Mouse (Mus musculus): ENCODE results near the gene Efhd1. TPM values are rescaled to one million over a fixed set of nuclear protein-coding genes. Genes with fewer than 3 reads are reported as not detected.
A peak's percentile ranks its signal among the peaks of the same experiment; 100 is the strongest.

Efhd1 gene
- polyA plus RNA-seq, 1 experiment = 161 TPM

DNA sequence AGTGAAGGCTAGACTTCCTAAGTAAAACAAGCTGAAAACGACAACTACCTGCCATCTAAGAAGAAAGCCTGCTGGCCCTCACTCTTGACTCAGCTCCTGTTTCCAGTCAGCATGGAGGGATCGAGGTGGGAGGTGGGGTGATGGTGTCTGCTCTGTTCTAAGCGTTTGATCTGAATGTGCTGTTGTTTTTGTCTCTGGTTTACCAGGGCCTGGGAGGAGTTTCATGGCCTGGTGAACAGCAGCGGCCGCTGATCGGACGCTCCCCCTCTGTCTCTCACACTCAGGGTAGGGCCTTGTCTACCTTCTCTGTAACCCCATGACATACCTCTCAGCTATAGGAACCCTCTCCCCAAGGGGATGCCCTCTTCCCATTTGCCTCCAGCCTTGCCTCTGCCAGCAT is 32.0 kb upstream of the Efhd1 start:
- H3K36me3 ChIP-seq (ENCODE audit: control insufficient read depth, insufficient read depth, low read length) = no peaks in the 10 kb centered on the region; the same call in 1 of the 2 replicates
- TF ChIP-seq CTCF (conservative IDR thresholded peaks at IDR 0.05; ENCODE audit: insufficient read depth, insufficient read length, low read depth, low read length) (no peak), POLR2A (IDR thresholded peaks at IDR 0.05; ENCODE audit: low read depth, low read length) (no peak)

DNA sequence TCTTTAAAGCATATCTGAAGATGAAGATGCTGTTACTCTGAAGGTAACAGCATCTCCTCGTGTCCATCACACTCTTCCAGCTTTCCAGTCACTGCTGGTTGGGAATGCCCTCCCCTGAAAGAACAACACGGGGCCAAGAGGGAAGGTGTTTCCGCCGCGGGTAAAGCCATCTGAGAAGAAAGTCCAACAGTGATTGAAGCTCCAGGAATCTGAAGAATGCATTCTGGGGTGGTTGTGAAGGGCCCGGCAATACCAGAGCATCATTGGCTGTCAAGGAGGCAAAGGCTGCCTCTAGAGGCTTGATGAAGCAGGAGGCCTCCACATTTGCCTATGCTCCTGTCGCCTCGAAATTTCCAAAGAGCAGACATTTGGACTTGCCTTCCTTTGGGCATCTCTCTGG is 25.1 kb upstream of the Efhd1 start:
- WGBS = 41% methylated on average over 8 of the region's 8 CpGs
- peak; percentile 15 for DNase-seq
- no peaks in the 10 kb centered on the region for H3K4me1 ChIP-seq (ENCODE audit: control insufficient read depth, insufficient read depth, low read length)
- no peak for TF ChIP-seq POLR2A (IDR thresholded peaks at IDR 0.05; ENCODE audit: low read depth, low read length)
- no peak for TF ChIP-seq CTCF (conservative IDR thresholded peaks at IDR 0.05; ENCODE audit: insufficient read depth, insufficient read length, low read depth, low read length)
- H3K4me3 ChIP-seq (ENCODE audit: insufficient read depth, low read depth, low read length) = no peak overlapping the region
- H3K27ac ChIP-seq (ENCODE audit: insufficient read depth, low read depth, low read length) = no peak overlapping the region
- H3K27me3 ChIP-seq (replicated peaks; ENCODE audit: control insufficient read depth, insufficient read depth, low read length) = no peaks in the 10 kb centered on the region
- H3K36me3 ChIP-seq (ENCODE audit: control insufficient read depth, insufficient read depth, low read length) = no peaks in the 10 kb centered on the region

More for the DNA sequence above, 32.0 kb upstream of the Efhd1 start:
- H3K4me3 ChIP-seq (ENCODE audit: insufficient read depth, low read depth, low read length) = no peak overlapping the region
- no peak overlapping the region for H3K27ac ChIP-seq (ENCODE audit: insufficient read depth, low read depth, low read length)
- WGBS = 37% methylated on average over 7 of the region's 7 CpGs
- H3K4me1 ChIP-seq (ENCODE audit: control insufficient read depth, insufficient read depth, low read length) = no peaks in the 10 kb centered on the region
- H3K27me3 ChIP-seq (replicated peaks; ENCODE audit: control insufficient read depth, insufficient read depth, low read length) = no peaks in the 10 kb centered on the region
- DNase-seq = no peak

DNA sequence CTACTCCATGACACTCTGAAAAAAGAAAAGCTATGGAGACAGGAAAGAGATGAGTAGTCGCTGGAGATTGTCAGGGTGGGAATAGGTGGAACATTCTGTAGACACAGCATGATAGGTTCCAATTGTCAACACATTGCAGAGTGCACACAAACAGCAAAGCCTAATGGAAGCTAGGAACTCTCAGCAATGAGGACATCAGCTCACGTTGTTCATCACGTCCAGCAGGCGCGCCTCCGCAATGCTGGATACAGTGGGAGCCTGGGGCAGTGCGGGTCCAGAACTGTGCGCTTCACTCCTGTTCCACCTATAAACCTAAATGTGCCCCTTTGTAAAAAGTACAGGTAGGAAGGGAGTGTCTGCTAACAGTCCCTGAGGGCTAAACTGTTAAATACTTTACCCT is 21.1 kb upstream of the Efhd1 start:
- no peak for TF ChIP-seq POLR2A (IDR thresholded peaks at IDR 0.05; ENCODE audit: low read depth, low read length)
- TF ChIP-seq CTCF (conservative IDR thresholded peaks at IDR 0.05; ENCODE audit: insufficient read depth, insufficient read length, low read depth, low read length) = no peak
- H3K4me3 ChIP-seq (ENCODE audit: insufficient read depth, low read depth, low read length) = no peak overlapping the region
- DNase-seq = no peak
- H3K27me3 ChIP-seq (replicated peaks; ENCODE audit: control insufficient read depth, insufficient read depth, low read length) = no peaks in the 10 kb centered on the region
- H3K4me1 ChIP-seq (ENCODE audit: control insufficient read depth, insufficient read depth, low read length) = peaks cover 3% of the 10 kb centered on the region; the same call in 1 of the 2 replicates
- no peaks in the 10 kb centered on the region for H3K36me3 ChIP-seq (ENCODE audit: control insufficient read depth, insufficient read depth, low read length)
- 79% methylated on average over 8 of the region's 8 CpGs for WGBS
- H3K27ac ChIP-seq (ENCODE audit: insufficient read depth, low read depth, low read length) = no peak overlapping the region

DNA sequence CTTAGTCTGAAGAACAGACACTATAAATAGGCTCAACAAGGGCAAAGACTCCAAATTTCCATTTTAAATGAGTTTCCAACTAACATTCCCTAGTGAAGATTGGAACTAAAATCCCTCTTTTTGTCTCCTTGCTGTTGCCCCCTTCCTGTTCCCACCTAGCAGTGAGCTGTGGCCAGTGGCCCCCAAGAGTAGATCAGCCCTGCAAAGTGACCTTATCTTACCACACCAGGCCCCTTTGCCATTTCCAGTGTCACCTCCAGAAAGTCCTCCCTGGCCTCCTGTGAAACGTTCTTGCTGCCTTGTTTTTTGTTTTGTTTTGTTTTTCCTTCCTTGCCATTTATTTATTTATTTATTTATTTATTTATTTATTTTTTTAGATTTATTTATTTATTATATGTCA is 18.7 kb upstream of the Efhd1 start:
- peaks cover 3% of the 10 kb centered on the region; the same call in 1 of the 2 replicates for H3K4me1 ChIP-seq (ENCODE audit: control insufficient read depth, insufficient read depth, low read length)
- no peak for DNase-seq
- H3K36me3 ChIP-seq (ENCODE audit: control insufficient read depth, insufficient read depth, low read length) = no peaks in the 10 kb centered on the region
- no peak overlapping the region for H3K27ac ChIP-seq (ENCODE audit: insufficient read depth, low read depth, low read length)
- no peaks in the 10 kb centered on the region for H3K27me3 ChIP-seq (replicated peaks; ENCODE audit: control insufficient read depth, insufficient read depth, low read length)
- 17% methylated on average over 1 of the region's 1 CpGs for WGBS
- H3K4me3 ChIP-seq (ENCODE audit: insufficient read depth, low read depth, low read length) = no peak overlapping the region
- TF ChIP-seq POLR2A (IDR thresholded peaks at IDR 0.05; ENCODE audit: low read depth, low read length) = no peak
- TF ChIP-seq CTCF (conservative IDR thresholded peaks at IDR 0.05; ENCODE audit: insufficient read depth, insufficient read length, low read depth, low read length) = no peak

DNA sequence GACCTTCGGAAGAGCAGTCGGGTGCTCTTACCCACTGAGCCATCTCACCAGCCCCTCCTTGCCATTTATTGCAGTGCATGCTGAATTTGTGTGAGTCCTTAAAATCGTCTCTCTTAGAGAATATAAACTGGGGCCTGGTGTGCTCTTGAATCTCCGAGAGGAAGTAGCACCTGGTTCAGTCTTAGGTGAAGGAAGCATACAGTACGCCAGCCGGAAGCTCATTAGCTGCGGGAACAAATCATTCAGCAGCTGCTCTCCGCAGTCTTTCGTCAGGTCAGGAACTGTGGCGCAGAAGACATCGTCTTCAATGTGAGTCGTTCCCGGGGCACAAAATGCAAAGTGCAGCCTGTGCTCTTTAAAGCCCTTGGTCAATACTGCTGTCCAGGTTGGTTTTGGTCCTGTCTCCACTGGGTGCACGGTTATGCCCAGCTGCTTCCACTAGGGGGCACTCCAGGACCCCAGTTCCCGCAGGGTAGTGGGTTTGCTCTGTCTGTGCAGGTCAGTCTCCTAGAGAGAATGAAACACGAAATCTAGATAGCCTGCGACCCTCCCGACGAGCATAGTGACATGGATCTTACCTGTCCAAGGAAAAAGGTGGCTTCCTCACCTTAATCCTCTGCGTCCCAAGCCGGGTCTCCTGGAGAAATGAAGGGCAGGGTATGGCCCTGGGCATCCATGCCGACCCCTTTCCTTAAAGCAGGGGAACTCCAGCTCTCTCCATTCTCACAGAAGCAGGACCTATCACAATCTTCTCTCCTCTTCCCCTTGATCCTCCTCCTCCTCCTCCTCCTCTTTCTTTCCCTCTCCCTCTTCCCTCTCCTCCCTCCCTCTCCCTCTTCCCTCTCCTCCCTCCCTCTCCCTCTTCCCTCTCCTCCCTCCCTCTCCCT is 18.0 kb upstream of the Efhd1 start:
- H3K27me3 ChIP-seq (replicated peaks; ENCODE audit: control insufficient read depth, insufficient read depth, low read length) = no peaks in the 10 kb centered on the region
- H3K36me3 ChIP-seq (ENCODE audit: control insufficient read depth, insufficient read depth, low read length) = no peaks in the 10 kb centered on the region
- no peak overlapping the region for H3K27ac ChIP-seq (ENCODE audit: insufficient read depth, low read depth, low read length)
- no peak overlapping the region for H3K4me3 ChIP-seq (ENCODE audit: insufficient read depth, low read depth, low read length)
- peak; percentile 86 for DNase-seq
- TF ChIP-seq POLR2A (IDR thresholded peaks at IDR 0.05; ENCODE audit: low read depth, low read length) (no peak), CTCF (conservative IDR thresholded peaks at IDR 0.05; ENCODE audit: insufficient read depth, insufficient read length, low read depth, low read length) (peak; percentile 93)
- H3K4me1 ChIP-seq (ENCODE audit: control insufficient read depth, insufficient read depth, low read length) = peaks cover 3% of the 10 kb centered on the region; the same call in 1 of the 2 replicates
- WGBS = 23% methylated on average over 22 of the region's 22 CpGs

DNA sequence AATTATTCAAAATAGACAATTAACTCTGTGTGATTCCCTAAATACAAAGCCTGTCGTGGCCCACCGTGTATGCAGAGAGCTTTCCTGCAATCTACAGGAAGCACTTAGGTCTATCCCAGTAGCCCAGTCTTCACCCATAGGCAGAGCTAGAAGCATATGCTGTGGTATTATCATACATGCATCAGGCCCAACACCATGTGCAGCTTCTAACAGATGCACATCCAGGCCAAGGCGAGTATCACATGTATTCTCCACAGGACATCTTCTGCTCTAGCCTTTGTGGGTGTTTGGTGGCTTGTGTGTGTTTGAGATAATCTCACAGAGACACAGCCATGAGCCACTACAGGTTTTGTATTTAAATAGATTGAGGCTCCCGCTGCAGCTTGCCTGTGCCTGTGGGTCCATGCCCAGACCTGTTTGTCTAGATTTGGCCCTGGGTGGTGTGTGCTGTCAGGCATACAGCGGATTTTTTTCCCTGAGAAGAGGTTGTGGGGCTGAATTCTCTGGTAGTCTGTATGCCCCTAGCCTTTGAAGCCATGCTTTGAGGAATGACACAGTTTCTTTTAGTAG is 12.0 kb upstream of the Efhd1 start:
- no peak for DNase-seq
- Histone ChIP-seq H3K36me3 (ENCODE audit: control insufficient read depth, insufficient read depth, low read length) (no peaks in the 10 kb centered on the region), H3K4me3 (ENCODE audit: insufficient read depth, low read depth, low read length) (no peak overlapping the region), H3K27me3 (replicated peaks; ENCODE audit: control insufficient read depth, insufficient read depth, low read length) (no peaks in the 10 kb centered on the region), H3K27ac (ENCODE audit: insufficient read depth, low read depth, low read length) (no peak overlapping the region), H3K4me1 (ENCODE audit: control insufficient read depth, insufficient read depth, low read length) (no peaks in the 10 kb centered on the region)
- WGBS = 68% methylated on average over 5 of the region's 5 CpGs
- TF ChIP-seq CTCF (conservative IDR thresholded peaks at IDR 0.05; ENCODE audit: insufficient read depth, insufficient read length, low read depth, low read length) (no peak), POLR2A (IDR thresholded peaks at IDR 0.05; ENCODE audit: low read depth, low read length) (no peak)

DNA sequence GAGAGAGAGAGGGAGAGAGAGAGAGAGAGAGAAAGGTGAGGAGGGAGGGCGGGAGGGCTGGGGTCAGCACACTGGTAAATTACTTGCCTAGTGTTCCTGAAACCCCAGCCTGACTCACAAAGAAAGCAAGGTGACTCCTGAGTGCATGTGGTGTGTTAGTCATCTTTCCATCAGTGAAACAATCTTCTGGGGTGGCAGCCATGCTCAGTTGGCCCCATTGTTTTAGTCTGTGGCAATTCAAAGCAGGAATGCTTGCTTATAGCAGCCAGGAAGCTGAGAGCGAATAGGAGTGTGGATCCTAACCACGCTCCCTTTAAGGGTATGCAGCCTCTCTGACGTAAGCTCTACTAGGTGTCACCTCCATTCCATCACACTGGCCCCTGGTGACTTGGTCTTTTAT is 9.0 kb upstream of the Efhd1 start:
- no peak for DNase-seq
- Histone ChIP-seq H3K27ac (ENCODE audit: insufficient read depth, low read depth, low read length) (no peak overlapping the region), H3K36me3 (ENCODE audit: control insufficient read depth, insufficient read depth, low read length) (no peaks in the 10 kb centered on the region), H3K27me3 (replicated peaks; ENCODE audit: control insufficient read depth, insufficient read depth, low read length) (no peaks in the 10 kb centered on the region), H3K4me3 (ENCODE audit: insufficient read depth, low read depth, low read length) (no peak overlapping the region), H3K4me1 (ENCODE audit: control insufficient read depth, insufficient read depth, low read length) (no peaks in the 10 kb centered on the region)
- WGBS = 84% methylated on average over 4 of the region's 4 CpGs
- no peak for TF ChIP-seq CTCF (conservative IDR thresholded peaks at IDR 0.05; ENCODE audit: insufficient read depth, insufficient read length, low read depth, low read length)
- no peak for TF ChIP-seq POLR2A (IDR thresholded peaks at IDR 0.05; ENCODE audit: low read depth, low read length)

All from kidney, adult 2 months (tissue).